Mouse (Mus musculus): Measurements from ENCODE around the gene Washc2. TPM values are rescaled to one million over a fixed set of nuclear protein-coding genes. Genes with fewer than 3 reads are reported as not detected.

Washc2 gene
- polyA plus RNA-seq, 2 experiments from 2014 or later = 43.9 to 68.3 TPM

DNA sequence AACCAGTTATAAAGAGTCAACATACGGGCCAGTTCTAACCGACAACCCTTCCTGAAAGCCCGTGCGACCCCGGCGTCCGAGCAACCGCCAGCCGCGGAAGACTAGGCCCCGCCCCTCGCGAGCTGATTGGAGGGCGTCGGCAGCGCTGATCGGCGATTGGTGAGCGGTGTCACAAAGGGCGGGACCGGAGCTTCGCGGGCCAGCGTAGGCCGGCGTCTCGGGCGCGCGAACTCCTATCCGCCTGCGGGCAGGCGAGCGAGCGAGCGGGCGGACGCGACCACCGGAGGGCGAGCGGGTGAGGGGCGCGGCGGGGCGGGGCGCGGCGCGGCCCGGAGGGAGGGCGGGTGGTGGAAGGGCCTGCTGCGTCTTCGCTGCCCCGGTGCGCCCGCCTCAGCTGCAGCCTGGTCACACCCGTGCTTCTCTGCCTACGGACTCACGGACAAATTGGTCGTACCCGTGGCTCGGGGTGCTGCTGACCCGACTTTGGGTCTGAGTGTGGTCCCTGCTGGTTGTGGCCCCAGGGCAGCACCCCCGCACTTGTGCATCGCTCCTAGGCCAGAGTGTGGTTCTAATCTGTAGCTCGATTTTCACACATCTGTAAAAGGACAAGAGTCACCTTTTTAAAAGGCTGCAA lies 56.3 kb downstream of the Washc2 start, which contains the start of gene Zfand4:
Gene Zfand4 (plus strand): TSS at position 205 of the 634 bp plus-strand sequence.
- ATAC-seq = peak; percentile 97

GRCm38 (mm10) chr6:116264836-116265235 lies 57.0 kb downstream of the Washc2 start:
- ATAC-seq = no peak

- no peak for ATAC-seq
Measured at GRCm38 (mm10) chr6:116265603-116266002, 57.8 kb downstream of the Washc2 start.

DNA sequence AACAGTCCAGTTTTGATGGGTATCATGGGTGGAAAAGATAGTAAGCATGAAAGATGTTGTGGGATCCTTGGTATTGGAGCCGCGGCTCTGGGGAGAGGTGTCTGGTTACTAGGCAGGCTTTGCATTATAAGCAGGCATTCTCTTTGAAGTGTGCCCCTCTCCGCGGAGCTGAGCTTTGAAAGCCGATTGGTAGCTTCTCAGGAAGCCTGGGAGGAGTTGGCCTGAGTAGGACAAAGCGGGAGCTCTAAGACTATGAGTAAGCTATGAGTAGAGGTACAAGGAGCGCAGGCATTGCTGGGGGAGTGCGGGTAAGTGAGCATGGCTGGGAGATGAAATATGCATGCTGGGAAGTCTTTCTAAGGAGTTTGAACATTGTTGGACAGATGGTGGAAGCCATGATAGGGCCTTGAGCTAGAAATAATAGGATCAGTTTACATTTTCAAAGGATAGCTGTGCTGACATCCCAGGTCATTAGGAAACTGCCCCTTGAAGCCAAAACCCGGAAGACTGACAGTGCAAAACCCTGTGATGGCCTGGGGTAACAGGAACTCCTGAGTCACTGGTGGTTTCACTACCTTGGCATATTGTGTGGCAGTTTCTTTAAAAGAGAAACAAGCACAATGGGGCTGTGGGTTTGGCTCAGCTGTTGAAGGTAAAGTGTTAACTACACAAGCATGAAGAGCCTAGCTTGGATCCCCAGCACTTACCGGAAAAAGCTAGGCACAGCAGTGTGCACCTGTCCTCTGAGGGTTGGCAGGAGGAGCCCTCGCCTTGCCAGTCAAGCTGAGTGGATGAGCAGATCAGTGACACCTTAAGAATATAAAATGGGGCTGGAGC lies 58.7 kb downstream of the Washc2 start:
- ATAC-seq = no peak

- ATAC-seq = no peak
Measured at GRCm38 (mm10) chr6:116267110-116267423, 59.2 kb downstream of the Washc2 start.

GRCm38 (mm10) chr6:116275695-116276094 lies 67.9 kb downstream of the Washc2 start:
- no peak for ATAC-seq

GRCm38 (mm10) chr6:116278679-116279317 lies 71.0 kb downstream of the Washc2 start:
- ATAC-seq = no peak

GRCm38 (mm10) chr6:116281014-116281413 lies 73.2 kb downstream of the Washc2 start:
- ATAC-seq = no peak

DNA sequence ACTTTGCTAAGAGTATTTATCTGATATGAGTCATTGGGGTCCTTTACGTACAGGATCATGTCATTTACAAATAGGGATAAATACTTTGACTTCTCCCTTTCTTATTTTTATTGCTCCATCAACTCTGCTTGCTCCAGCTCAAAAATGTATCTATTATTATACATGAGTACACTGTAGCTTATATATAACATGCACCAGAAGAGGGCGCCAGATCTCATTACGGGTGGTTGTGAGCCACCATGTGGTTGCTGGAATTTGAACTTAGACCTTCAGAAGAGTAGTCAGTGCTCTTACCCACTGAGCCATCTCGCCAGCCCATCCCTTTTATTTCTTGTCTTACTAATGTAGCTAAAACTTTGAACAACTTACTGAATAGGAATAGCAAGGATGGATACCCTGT lies 74.7 kb downstream of the Washc2 start:
- peak; percentile 34 for ATAC-seq

DNA sequence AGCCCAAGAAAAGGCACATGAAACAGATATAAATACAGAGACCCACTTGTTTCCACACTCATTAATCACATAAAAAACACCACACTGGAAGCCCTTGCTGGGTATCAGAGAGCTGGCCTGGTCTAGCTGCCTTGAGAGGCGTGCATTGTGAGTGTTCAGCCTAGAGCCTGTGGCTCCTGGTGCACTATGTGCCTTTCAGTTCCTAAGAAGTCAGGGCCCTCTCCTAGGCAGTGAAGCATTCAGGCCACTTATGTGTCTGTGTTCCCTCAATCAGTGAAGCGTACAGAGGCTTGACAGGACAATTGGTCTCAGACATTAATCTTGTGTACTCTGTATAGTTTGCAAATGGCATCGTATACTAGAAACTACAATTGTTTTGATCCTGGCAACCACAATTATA lies 75.4 kb downstream of the Washc2 start:
- ATAC-seq = no peak

- no peak for ATAC-seq
Measured at GRCm38 (mm10) chr6:116286321-116286720, 78.5 kb downstream of the Washc2 start.

- ATAC-seq = no peak
Measured at GRCm38 (mm10) chr6:116286870-116287575, 79.2 kb downstream of the Washc2 start.

GRCm38 (mm10) chr6:116311411-116311810 lies 103.6 kb downstream of the Washc2 start:
- no peak for ATAC-seq

Other genes starting within 250 kb of the Washc2 start
- gene Plxnd1, start 213.0 kb upstream of the Washc2 start, polyA plus RNA-seq (2017; shearing (Covaris generic)) = 1 to 10 TPM; 4.7 to 6.2 TPM
- gene Tmcc1, start 14.6 kb upstream of the Washc2 start, polyA plus RNA-seq (2017; shearing (Covaris generic)) = 10 to 100 TPM; 30.4 to 30.8 TPM
- gene Zfand4, start 56.2 kb downstream of the Washc2 start, polyA plus RNA-seq (2017; shearing (Covaris generic)) = under 1 TPM; 0.52 to 0.97 TPM
- under 1 TPM; 0.40 to 0.86 TPM for gene March8, start 130.0 kb downstream of the Washc2 start, polyA plus RNA-seq (2017; shearing (Covaris generic))